Mouse (Mus musculus) liver, adult 10 weeks (tissue): Measurements from ENCODE around the gene Gm17093. TPM values are rescaled to one million over a fixed set of nuclear protein-coding genes. Genes with fewer than 3 reads are reported as not detected.

Experiments
- polyA plus RNA-seq: library from polyadenylated mRNA; stranded (reverse); fragments of 350-450 nt; fragmentation: Illumina TruSeq; extraction: RNeasy Lipid Tissue Mini Kit (QIAGEN cat#74804); gene quantifications from one replicate; pipeline ENCODE4 v1.2.3, GENCODE M21; 2014; ENCODE audit warnings: low read depth, low replicate concordance

Gene Gm17093
- not detected for polyA plus RNA-seq

DNA sequence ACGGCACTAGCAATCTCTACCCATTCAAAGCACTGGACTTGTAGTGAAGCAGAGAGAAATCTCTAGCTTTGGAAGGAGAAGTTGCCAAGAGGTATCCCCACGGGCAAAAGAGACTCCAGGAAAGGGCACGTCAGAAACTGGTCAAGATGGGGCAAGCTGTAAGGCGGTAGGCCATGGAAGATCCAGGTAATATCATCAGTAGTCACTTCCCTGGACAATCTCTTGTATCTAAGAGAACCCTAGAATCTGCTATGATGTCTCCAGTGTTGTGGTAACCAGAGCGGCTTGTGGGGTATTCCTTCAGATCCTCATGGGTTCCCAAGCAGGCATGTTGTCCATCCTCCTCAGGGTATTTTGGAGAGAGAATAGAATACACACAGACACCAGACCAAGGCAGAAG lies at the start of gene Gm17093:
TSS of gene Gm17093 (plus strand) at position 301 of the 400 bp plus-strand sequence.

DNA sequence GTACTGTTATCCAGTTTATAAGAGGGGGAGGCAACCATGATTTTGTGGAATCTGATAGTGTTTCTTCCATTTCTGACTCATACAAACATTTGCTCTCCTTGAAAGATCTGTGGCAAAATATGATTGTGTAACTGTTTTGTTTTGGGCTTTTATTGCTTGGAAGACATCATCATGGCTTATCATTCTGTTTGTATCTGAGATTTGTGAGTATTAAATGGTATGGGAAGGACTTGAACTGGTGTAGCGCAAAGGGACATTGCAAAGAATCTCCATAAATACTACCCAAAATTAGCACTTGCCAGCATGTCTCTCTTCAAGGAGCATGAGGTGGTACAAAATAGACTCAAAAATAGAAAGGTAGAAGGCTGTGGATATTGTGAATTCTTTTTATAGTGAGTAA lies 25.9 kb upstream of the Gm17093 start, which contains the start of gene BC061237:
TSS of gene BC061237 (plus strand) at position 301 of the 400 bp plus-strand sequence.

Other genes with a start within 250 kb of the Gm17093 start
- not detected for gene Gm8220, start 232.7 kb upstream of the Gm17093 start, polyA plus RNA-seq
- gene Gm5930, start 179.7 kb upstream of the Gm17093 start, polyA plus RNA-seq, result not detected
- gene Gm8229, start 152.9 kb upstream of the Gm17093 start, polyA plus RNA-seq, result not detected
- gene Gm3371, start 107.6 kb upstream of the Gm17093 start, polyA plus RNA-seq, result not detected
- not detected for gene Gm8232, start 84.6 kb upstream of the Gm17093 start, polyA plus RNA-seq
- gene BC061237, start 25.8 kb upstream of the Gm17093 start, polyA plus RNA-seq, result not detected
- not detected for gene Gm8247, start 64.9 kb downstream of the Gm17093 start, polyA plus RNA-seq
- not detected for gene Gm5624, start 109.7 kb downstream of the Gm17093 start, polyA plus RNA-seq
- not detected for gene Gm8257, start 188.2 kb downstream of the Gm17093 start, polyA plus RNA-seq
- not detected for gene Gm8267, start 232.1 kb downstream of the Gm17093 start, polyA plus RNA-seq